Mouse (Mus musculus): ENCODE data around the gene Gpx3. TPM values are rescaled to one million over a fixed set of nuclear protein-coding genes. Genes with fewer than 3 reads are reported as not detected.
"Not testable (repeated sequence)": the region's sequence is repeated elsewhere in the genome, so short reads cannot be mapped to it uniquely, and the experiment has no call there.

The Gpx3 gene
- polyA plus RNA-seq (2012; rRNA removed), result 14.2 and 15.5 TPM in 2 replicates

- no peak within 1 kb of the TSS for H3K27ac ChIP-seq (ENCODE audit: insufficient read depth, low read length)
- 15% methylated on average over 45 of the region's 45 CpGs for WGBS
- peak; percentile 77 to 80 for DNase-seq
- H3K4me1 ChIP-seq (ENCODE audit: control insufficient read depth, insufficient read depth, low read length), result no peaks in the 10 kb centered on the region
- no peaks in the 10 kb centered on the region for H3K27me3 ChIP-seq (ENCODE audit: control insufficient read depth, insufficient read depth, low read length)
- peak within 1 kb of the TSS; percentile 49 for H3K4me3 ChIP-seq (replicated peaks; ENCODE audit: insufficient read depth, low read depth, low read length)
- TF ChIP-seq CTCF (IDR thresholded peaks at IDR 0.05; ENCODE audit: borderline replicate concordance, insufficient read depth, low read depth, low read length) (no peak), POLR2A (IDR thresholded peaks at IDR 0.05; ENCODE audit: borderline replicate concordance, insufficient read depth, low read length) (no peak)
These were observed at the start of gene Gpx3 for GRCm38 (mm10) chr11:54902333-54903323. Gene Gpx3 (plus strand): TSS chr11:54902453.

- 92% methylated on average over 12 of the region's 12 CpGs for WGBS
- H3K4me1 ChIP-seq (ENCODE audit: control insufficient read depth, insufficient read depth, low read length); DNase-seq; H3K4me3 ChIP-seq (replicated peaks; ENCODE audit: insufficient read depth, low read depth, low read length); H3K27me3 ChIP-seq (ENCODE audit: control insufficient read depth, insufficient read depth, low read length); H3K27ac ChIP-seq (ENCODE audit: insufficient read depth, low read length): not testable (repeated sequence)
These were observed 43.4 kb upstream of the Gpx3 start for GRCm38 (mm10) chr11:54858880-54859279.

DNA sequence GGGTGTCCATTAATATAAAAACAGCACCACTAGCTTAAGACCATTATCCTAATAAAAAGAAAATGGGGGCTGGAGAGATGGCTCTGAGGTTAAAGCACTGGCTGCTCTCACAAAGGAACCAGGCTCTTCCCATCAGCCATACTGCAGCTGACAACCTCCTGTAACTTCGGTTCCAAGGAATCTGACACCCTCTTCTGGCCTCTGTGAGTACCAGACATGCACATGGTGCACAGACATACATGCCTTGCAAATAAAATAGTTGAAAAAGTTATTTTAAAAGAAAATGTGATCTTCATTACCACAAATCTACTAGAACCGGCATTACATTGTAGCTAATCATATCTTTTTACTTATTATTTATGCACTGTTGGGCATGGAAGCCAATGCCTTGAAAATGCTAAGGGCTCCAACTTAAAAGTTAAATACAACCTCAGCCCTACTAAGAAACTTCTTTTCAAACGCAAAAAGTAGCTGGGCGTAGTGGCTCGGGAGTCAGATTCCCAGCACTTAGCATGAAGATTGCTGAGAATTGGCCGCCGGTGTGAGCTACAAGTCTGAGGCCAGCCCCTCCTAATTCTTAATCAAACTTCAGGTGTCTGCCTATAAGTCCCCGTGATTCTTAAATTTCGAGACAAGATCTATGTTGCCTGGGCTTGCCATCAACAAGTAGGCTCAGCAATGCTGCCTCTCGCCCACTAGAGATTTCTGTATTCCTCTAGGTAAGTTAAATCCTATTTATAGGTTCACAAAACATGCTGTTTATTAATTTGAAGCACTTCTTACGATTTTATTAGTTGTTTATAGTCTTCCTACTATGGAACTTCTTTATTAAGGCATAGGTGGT, 42.7 kb upstream of the Gpx3 start:
- DNase-seq, result no peak
- 16% methylated on average over 11 of the region's 11 CpGs for WGBS

DNA sequence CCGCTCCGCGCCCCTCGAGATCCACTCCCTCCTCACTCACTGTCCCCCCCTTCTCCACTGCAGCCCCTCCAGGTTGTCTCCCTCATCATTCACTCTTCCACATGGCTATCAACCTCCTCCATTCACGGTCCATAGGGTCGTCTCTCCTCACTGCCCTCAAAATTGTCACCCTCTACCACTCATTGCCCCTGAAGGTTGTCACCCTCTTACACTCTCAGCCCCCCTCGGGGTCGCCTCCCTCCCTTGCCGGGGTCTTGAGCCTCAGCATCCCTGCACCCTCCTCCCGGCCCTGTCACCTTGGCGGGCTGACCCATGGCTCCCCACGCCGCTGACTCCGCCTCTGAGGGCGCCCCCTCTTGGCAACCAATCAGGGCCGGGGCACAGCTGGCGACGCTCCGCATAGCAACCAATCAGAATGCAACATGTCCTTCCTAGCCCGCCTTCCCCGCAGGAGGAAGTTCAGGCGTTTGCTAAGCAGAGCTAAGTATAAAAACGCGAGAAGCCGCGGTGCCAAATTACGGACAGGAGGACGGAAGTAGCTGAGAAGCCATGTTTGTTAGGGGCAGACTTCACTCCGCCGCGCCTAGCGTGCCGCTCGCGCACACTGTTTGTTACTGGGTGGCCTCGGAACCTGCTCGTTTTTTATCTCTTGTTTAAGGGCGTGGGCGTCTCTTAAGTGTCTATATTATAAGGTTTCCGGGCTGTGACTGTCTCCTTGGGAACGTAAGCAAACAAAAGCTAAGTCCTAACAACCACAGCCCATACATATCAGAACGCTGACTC, 41.8 kb upstream of the Gpx3 start, which contains the start of gene Lyrm7:
Lyrm7 (minus strand) TSS at position 661 of the 783 bp plus-strand sequence.
- no peaks in the 10 kb centered on the region for H3K27me3 ChIP-seq (ENCODE audit: control insufficient read depth, insufficient read depth, low read length)
- TF ChIP-seq CTCF (IDR thresholded peaks at IDR 0.05; ENCODE audit: borderline replicate concordance, insufficient read depth, low read depth, low read length) (no peak), POLR2A (IDR thresholded peaks at IDR 0.05; ENCODE audit: borderline replicate concordance, insufficient read depth, low read length) (peak; percentile 95)
- DNase-seq, result peak; percentile 98 to 99
- H3K27ac ChIP-seq (ENCODE audit: insufficient read depth, low read length), result peak within 1 kb of the TSS; percentile 88
- peak within 1 kb of the TSS; percentile 94 for H3K4me3 ChIP-seq (replicated peaks; ENCODE audit: insufficient read depth, low read depth, low read length)
- H3K4me1 ChIP-seq (ENCODE audit: control insufficient read depth, insufficient read depth, low read length), result no peaks in the 10 kb centered on the region
- under 1% methylated on average over 42 of the region's 42 CpGs for WGBS

More for the DNA sequence above, 42.7 kb upstream of the Gpx3 start:
- Histone ChIP-seq H3K4me1 (ENCODE audit: control insufficient read depth, insufficient read depth, low read length) (no peaks in the 10 kb centered on the region), H3K4me3 (replicated peaks; ENCODE audit: insufficient read depth, low read depth, low read length) (peak overlapping the region; percentile 94), H3K27me3 (ENCODE audit: control insufficient read depth, insufficient read depth, low read length) (no peaks in the 10 kb centered on the region), H3K27ac (ENCODE audit: insufficient read depth, low read length) (peak overlapping the region; percentile 88; the same call in 1 of the 2 replicates)
- TF ChIP-seq CTCF (IDR thresholded peaks at IDR 0.05; ENCODE audit: borderline replicate concordance, insufficient read depth, low read depth, low read length) (0 out of 2 replicates have a peak, but pooled peaks have one; percentile 24), POLR2A (IDR thresholded peaks at IDR 0.05; ENCODE audit: borderline replicate concordance, insufficient read depth, low read length) (no peak)

DNA sequence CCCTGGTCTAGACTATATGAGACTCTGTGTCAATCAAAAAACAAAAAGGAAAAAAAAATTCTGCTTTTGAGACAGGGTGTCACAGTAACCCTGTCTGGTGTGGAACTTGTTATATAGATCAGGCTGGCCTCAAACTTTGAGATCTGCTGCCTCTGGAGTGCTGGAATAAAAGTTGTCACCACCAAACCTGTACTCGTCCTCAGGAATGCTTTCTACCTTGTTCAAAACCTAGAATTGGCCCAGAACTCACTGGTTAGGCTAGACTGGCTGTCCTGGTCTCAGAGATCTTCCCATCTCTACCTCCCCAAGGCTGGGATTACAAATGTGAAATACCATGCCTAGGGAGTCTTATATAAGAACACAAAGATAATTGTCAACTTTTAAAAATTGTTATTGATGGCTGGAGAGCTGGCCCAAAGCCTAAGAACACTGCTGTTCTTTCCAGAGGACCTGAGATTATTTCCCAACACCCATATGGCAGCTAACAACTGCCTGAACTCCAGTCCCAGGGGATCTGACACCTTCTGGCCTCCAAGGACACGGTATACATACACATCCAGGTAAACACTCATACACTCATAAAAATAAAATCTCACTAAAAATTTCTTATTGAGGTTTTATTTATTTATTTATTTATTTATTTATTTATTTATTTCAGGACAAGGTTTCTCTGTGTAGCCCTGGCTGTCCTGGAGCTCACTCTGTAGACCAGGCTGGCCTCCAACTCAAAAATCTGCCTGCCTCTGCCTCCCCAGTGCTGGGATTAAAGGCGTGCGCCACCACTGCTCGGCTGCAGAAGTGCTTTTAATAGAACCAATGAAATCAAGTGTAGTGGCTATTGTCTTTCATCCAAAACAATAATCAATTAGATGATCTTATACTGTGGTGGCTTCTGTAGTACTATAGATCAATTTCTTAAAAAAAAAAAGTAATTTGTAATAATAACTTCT, 40.5 kb upstream of the Gpx3 start:
- H3K4me1 ChIP-seq (ENCODE audit: control insufficient read depth, insufficient read depth, low read length), result no peaks in the 10 kb centered on the region
- no peak overlapping the region for H3K27ac ChIP-seq (ENCODE audit: insufficient read depth, low read length)
- TF ChIP-seq POLR2A (IDR thresholded peaks at IDR 0.05; ENCODE audit: borderline replicate concordance, insufficient read depth, low read length), result no peak
- TF ChIP-seq CTCF (IDR thresholded peaks at IDR 0.05; ENCODE audit: borderline replicate concordance, insufficient read depth, low read depth, low read length), result no peak
- H3K27me3 ChIP-seq (ENCODE audit: control insufficient read depth, insufficient read depth, low read length), result no peaks in the 10 kb centered on the region
- H3K4me3 ChIP-seq (replicated peaks; ENCODE audit: insufficient read depth, low read depth, low read length), result no peak overlapping the region
- DNase-seq, result no peak
- 91% methylated on average over 5 of the region's 5 CpGs for WGBS

GRCm38 (mm10) chr11:54862621-54863520, 39.4 kb upstream of the Gpx3 start:
- 37% methylated on average over 10 of the region's 10 CpGs for WGBS
- peak; percentile 62 to 67 for DNase-seq
- H3K27ac ChIP-seq (ENCODE audit: insufficient read depth, low read length), result no peak overlapping the region
- no peak overlapping the region for H3K4me3 ChIP-seq (replicated peaks; ENCODE audit: insufficient read depth, low read depth, low read length)
- no peaks in the 10 kb centered on the region for H3K27me3 ChIP-seq (ENCODE audit: control insufficient read depth, insufficient read depth, low read length)
- TF ChIP-seq POLR2A (IDR thresholded peaks at IDR 0.05; ENCODE audit: borderline replicate concordance, insufficient read depth, low read length) (no peak), CTCF (IDR thresholded peaks at IDR 0.05; ENCODE audit: borderline replicate concordance, insufficient read depth, low read depth, low read length) (peak; percentile 83)
- H3K4me1 ChIP-seq (ENCODE audit: control insufficient read depth, insufficient read depth, low read length), result no peaks in the 10 kb centered on the region; the same call in 1 of the 2 replicates

All from cerebellum, adult 2 months (tissue).